Mouse (Mus musculus): ENCODE data around the gene Slc37a2. TPM values are rescaled to one million over a fixed set of nuclear protein-coding genes. Genes with fewer than 3 reads are reported as not detected.

The Slc37a2 gene
- polyA plus RNA-seq, 1 experiment from 2014 or later = 1.9 TPM

Other genes with a start within 250 kb of the Slc37a2 start
- gene Pknox2, start 108.3 kb downstream of the Slc37a2 start, polyA plus RNA-seq (2014; fragmentation: Nextera tagmentation; extraction: Ambion mirVana) = 20.2 and 20.3 TPM in 2 replicates
- 17.3 and 19.2 TPM in 2 replicates for gene Tmem218, start 47.5 kb downstream of the Slc37a2 start, polyA plus RNA-seq (2014; fragmentation: Nextera tagmentation; extraction: Ambion mirVana)
- gene Ccdc15, start 92.7 kb upstream of the Slc37a2 start, polyA plus RNA-seq (2014; fragmentation: Nextera tagmentation; extraction: Ambion mirVana) = 8.8 and 9.3 TPM in 2 replicates
- not detected in 2 replicates for gene Hepacam, start 111.6 kb upstream of the Slc37a2 start, polyA plus RNA-seq (2014; fragmentation: Nextera tagmentation; extraction: Ambion mirVana)
- gene Robo4, start 146.2 kb upstream of the Slc37a2 start, polyA plus RNA-seq (2014; fragmentation: Nextera tagmentation; extraction: Ambion mirVana) = 5.1 and 5.3 TPM in 2 replicates
- gene Robo3, start 177.5 kb upstream of the Slc37a2 start, polyA plus RNA-seq (2014; fragmentation: Nextera tagmentation; extraction: Ambion mirVana) = 40.1 and 43.9 TPM in 2 replicates
- 35.8 and 36.4 TPM in 2 replicates for gene Msantd2, start 233.6 kb upstream of the Slc37a2 start, polyA plus RNA-seq (2014; fragmentation: Nextera tagmentation; extraction: Ambion mirVana)

Measured in midbrain, embryonic 11.5 days (tissue).